Mouse (Mus musculus): ENCODE measurements around the gene Tox2. TPM values are rescaled to one million over a fixed set of nuclear protein-coding genes. Genes with fewer than 3 reads are reported as not detected.

The Tox2 gene
- polyA plus RNA-seq, 1 experiment from 2014 or later, result 0.36 TPM

DNA sequence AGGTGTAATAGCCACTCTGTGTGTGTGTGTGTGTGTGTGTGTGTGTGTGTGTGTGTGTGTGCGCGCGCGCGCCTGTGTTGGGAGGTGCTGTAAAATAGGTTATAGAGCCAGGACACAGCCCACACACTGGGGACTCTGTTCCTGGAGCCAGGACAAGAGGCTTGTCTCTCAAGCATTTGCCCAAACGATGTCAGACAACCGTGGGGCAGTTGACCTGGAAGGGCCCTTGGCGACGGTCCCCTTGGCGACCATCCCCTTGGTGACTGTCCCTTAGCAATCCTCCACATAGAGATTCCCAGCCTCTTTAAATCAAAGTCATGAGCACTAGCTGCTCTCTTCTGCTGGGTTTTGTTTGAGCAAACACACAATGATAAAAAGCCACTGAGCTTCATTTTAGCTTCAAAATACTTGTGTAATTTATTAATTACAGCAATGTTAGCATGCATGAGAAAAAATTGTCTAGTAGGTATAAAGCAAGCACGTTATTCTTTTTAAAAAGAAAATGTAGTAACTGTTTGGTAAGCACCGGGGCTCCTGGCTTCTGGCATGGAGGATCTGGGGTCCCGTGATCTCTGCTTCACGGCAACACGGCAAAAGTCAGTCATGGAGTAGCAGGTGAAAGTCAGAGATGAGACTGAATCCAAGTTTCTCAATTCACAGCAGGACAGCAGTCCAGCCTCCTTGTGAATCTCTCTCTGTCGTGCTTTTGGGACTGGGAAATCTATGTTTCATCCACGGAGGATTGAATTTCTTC, 3.0 kb downstream of the Tox2 start:
- H3K4me1 ChIP-seq (replicated peaks), result peaks cover 21% of the 10 kb centered on the region
- H3K4me2 ChIP-seq, result no peak overlapping the region
- H3K4me3 ChIP-seq (replicated peaks), result no peak overlapping the region
- H3K27ac ChIP-seq, result no peak overlapping the region
- no peak for ATAC-seq (ENCODE audit: low read depth)
- peaks cover 61% of the 10 kb centered on the region for H3K27me3 ChIP-seq
- 56% methylated on average over 17 of the region's 17 CpGs for WGBS (ENCODE audit: insufficient replicate concordance)
- no peaks in the 10 kb centered on the region for H3K36me3 ChIP-seq
- H3K9me3 ChIP-seq (replicated peaks), result no peaks in the 10 kb centered on the region
- no peak for DNase-seq
- no peak overlapping the region for H3K9ac ChIP-seq

DNA sequence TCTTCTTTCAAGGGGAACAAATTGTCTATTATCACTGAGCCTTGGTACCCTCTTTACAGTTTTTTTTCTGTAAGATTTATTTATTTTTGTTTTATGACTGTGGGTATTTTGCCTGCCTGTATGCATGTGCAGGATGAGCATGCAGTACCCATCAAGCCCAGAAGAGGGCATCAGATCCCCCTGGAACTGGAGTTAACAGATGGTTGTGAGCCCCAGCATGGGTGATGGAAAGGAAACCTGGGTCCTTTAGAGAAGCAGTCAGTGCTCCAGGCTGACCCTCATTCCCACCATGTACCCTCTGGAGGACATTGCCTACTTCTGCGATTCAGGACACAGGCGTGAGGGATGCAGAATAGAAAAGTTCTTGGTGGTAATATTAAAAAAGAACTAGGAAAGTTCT, 4.4 kb downstream of the Tox2 start:
- Histone ChIP-seq H3K4me1 (replicated peaks) (peaks cover 21% of the 10 kb centered on the region), H3K9me3 (replicated peaks) (no peaks in the 10 kb centered on the region), H3K27ac (no peak overlapping the region), H3K4me3 (replicated peaks) (no peak overlapping the region), H3K4me2 (no peak overlapping the region), H3K9ac (no peak overlapping the region), H3K27me3 (peaks cover 58% of the 10 kb centered on the region), H3K36me3 (no peaks in the 10 kb centered on the region)
- ATAC-seq (ENCODE audit: low read depth) (no peak), DNase-seq (no peak)
- WGBS (ENCODE audit: insufficient replicate concordance), result 93% methylated on average over 2 of the region's 2 CpGs

DNA sequence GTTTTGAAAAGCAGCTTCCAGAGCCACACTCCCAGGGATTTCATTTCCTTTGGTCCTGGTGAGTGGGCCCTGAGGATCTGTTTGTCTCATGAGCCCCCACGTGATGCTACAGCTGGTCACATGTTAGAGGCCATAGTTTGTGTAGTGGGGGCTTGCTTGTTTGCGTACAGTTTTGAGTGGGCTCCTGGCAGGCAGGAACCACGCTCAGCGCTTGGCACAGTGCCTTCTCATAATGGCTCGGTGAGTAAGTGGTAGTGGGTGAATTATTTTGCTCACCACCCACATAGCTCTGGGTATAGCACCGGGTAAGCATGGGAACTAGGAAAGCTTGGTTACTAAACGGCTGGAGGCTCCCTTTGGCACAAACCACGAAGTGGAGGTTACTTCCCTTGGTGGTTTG, 6.2 kb downstream of the Tox2 start:
- Histone ChIP-seq H3K4me2 (no peak overlapping the region), H3K4me1 (replicated peaks) (peaks cover 4% of the 10 kb centered on the region), H3K27ac (no peak overlapping the region), H3K9ac (no peak overlapping the region), H3K9me3 (replicated peaks) (no peaks in the 10 kb centered on the region), H3K27me3 (peaks cover 41% of the 10 kb centered on the region), H3K36me3 (no peaks in the 10 kb centered on the region), H3K4me3 (replicated peaks) (no peak overlapping the region)
- 55% methylated on average over 8 of the region's 8 CpGs for WGBS (ENCODE audit: insufficient replicate concordance)
- ATAC-seq (ENCODE audit: low read depth) (no peak), DNase-seq (no peak)

DNA sequence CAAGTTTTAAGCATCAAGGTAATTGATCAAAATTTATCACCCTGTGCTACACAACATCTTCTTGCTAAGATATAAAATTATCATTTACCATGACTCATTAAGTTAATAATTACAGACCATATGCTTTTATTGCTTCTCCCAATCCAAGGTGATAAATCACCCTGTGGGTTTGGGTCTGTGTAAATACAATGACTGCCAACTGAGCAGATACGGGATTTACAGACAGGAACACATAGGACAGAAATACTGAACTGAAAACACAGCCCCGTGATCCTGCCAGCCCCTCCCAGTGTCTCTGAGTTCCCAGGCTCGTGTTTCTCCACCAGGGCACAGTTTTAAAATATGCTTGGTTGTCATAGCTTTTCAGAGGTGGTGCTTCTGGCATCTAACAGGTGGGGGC, 10.2 kb downstream of the Tox2 start:
- DNase-seq (no peak), ATAC-seq (ENCODE audit: low read depth) (no peak)
- Histone ChIP-seq H3K9ac (no peak overlapping the region), H3K4me3 (replicated peaks) (no peak overlapping the region), H3K27ac (no peak overlapping the region), H3K4me1 (replicated peaks) (no peaks in the 10 kb centered on the region), H3K27me3 (0 out of 2 replicates have a peak, but pooled peaks cover 13% of the 10 kb centered on the region), H3K4me2 (no peak overlapping the region), H3K36me3 (no peaks in the 10 kb centered on the region), H3K9me3 (replicated peaks) (no peaks in the 10 kb centered on the region)
- 20% methylated on average over 3 of the region's 3 CpGs for WGBS (ENCODE audit: insufficient replicate concordance)

DNA sequence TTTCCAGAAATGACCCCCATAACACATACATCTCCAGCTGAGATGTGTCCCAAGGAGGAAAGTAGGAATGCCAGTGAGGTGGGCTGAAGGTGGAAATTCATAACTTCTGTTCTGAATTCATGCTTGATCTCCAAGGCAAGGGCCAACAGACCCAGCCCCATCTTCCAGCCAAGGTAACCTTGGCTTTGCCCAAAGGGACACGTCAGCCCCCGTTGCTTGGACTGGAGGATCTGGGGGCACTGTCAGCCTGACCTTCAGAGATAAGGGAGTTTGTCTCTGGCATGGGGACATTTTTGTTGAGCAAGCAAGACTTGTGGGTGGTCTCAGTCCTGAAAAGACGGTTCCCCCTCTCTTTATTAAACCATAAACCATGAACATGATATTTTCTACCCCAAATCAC, 15.2 kb downstream of the Tox2 start:
- no peak for DNase-seq
- Histone ChIP-seq H3K4me2 (no peak overlapping the region), H3K27ac (no peak overlapping the region), H3K9ac (no peak overlapping the region), H3K36me3 (no peaks in the 10 kb centered on the region), H3K4me3 (replicated peaks) (no peak overlapping the region), H3K9me3 (replicated peaks) (no peaks in the 10 kb centered on the region), H3K27me3 (no peaks in the 10 kb centered on the region), H3K4me1 (replicated peaks) (no peaks in the 10 kb centered on the region)
- ATAC-seq (ENCODE audit: low read depth), result no peak
- WGBS (ENCODE audit: insufficient replicate concordance), result 10% methylated on average over 3 of the region's 3 CpGs

DNA sequence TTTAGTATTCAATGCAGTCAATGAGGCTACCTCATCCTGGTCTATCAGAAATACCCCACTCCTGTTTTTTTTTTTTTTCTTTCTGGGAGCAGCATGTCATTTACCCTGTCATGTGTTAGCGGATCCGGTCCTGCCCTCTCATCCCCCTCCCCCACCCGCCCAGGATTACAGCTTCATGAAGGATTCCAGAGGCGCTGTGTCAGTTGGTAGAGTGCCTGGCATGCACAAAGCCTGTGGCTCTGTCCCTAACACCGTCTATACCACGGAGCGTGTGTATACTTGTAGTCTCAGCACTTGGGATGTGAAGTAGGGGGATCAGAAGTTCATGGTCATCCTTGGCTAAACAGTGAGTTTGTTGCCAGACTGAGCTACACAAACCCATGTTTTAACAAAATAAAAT, 15.6 kb downstream of the Tox2 start:
- H3K4me2 ChIP-seq, result no peak overlapping the region
- H3K27me3 ChIP-seq, result no peaks in the 10 kb centered on the region
- H3K9me3 ChIP-seq (replicated peaks), result no peaks in the 10 kb centered on the region
- 62% methylated on average over 7 of the region's 7 CpGs for WGBS (ENCODE audit: insufficient replicate concordance)
- H3K27ac ChIP-seq, result no peak overlapping the region
- H3K4me1 ChIP-seq (replicated peaks), result no peaks in the 10 kb centered on the region
- no peak overlapping the region for H3K9ac ChIP-seq
- no peak overlapping the region for H3K4me3 ChIP-seq (replicated peaks)
- DNase-seq, result no peak
- no peaks in the 10 kb centered on the region for H3K36me3 ChIP-seq
- ATAC-seq (ENCODE audit: low read depth), result no peak

DNA sequence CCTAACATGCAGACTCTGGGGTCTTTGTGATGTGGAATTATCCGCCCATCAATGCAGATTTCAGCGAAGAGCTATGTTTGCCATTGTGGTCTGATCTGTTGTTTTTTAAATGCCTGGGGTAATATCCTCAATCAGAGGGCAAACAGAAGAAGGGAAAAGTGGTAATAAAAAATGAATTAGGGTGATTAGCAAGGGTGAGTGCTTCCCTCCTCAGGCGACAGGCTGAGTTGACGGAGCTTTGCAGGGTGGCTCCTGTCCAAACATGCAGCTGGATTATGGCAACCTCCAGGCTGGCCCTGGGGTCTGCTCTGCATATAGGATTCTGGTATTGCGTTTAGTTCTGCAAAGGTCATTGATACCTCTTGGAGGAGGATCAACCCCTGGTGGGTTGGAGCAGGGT, 16.5 kb downstream of the Tox2 start:
- DNase-seq, result no peak
- no peak for ATAC-seq (ENCODE audit: low read depth)
- Histone ChIP-seq H3K9ac (no peak overlapping the region), H3K4me3 (replicated peaks) (no peak overlapping the region), H3K36me3 (no peaks in the 10 kb centered on the region), H3K9me3 (replicated peaks) (no peaks in the 10 kb centered on the region), H3K4me2 (no peak overlapping the region), H3K4me1 (replicated peaks) (no peaks in the 10 kb centered on the region), H3K27ac (no peak overlapping the region), H3K27me3 (no peaks in the 10 kb centered on the region)
- 71% methylated on average over 5 of the region's 5 CpGs for WGBS (ENCODE audit: insufficient replicate concordance)

DNA sequence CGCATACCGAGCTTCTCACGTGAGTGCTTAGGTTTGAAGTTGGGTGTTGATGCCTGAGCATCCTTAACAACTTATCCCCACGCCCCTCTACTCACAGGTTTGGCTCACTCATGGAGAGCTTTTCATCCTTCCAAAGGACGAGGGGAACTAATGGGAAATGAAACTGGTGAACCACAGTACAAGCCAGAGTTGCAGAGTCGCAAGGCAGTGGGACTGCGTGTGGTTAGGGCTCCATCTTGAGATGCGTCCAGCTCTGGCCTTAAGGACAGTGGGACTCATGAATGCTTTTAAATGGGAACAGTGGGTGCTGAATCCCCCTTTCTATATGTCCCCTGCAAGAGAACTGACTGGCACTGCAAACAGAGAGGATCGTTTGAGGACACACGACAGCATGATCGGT, 17.8 kb downstream of the Tox2 start:
- Histone ChIP-seq H3K36me3 (no peaks in the 10 kb centered on the region), H3K27me3 (peaks cover 7% of the 10 kb centered on the region; the same call in 1 of the 2 replicates), H3K9ac (no peak overlapping the region), H3K4me2 (no peak overlapping the region), H3K4me1 (replicated peaks) (no peaks in the 10 kb centered on the region), H3K27ac (no peak overlapping the region), H3K4me3 (replicated peaks) (no peak overlapping the region), H3K9me3 (replicated peaks) (no peaks in the 10 kb centered on the region)
- no peak for DNase-seq
- no peak for ATAC-seq (ENCODE audit: low read depth)
- 75% methylated on average over 11 of the region's 11 CpGs for WGBS (ENCODE audit: insufficient replicate concordance)

DNA sequence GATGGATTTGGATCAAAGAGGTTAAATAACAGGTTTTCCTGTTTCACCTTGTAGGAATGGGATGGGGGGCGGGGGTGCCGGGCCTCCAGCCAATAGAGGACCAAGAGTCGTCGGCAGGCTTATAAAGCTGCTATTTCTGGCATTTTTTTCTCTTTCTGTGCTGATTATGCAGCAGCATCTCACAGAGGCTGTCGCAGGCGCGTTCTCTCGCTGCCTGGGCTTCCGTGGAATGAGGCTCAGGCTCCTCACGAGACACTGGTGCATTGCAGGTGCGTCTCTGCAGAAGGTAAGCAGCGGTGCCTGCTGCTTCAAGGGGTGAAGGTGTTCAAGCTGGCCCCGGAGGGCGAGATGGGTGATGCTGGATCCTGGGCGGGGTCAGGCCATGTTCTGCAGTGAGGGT, 22.4 kb downstream of the Tox2 start:
- H3K9ac ChIP-seq, result no peak overlapping the region
- H3K4me2 ChIP-seq, result no peak overlapping the region
- DNase-seq (no peak), ATAC-seq (ENCODE audit: low read depth) (no peak)
- H3K4me1 ChIP-seq (replicated peaks), result peaks cover 12% of the 10 kb centered on the region
- no peak overlapping the region for H3K4me3 ChIP-seq (replicated peaks)
- no peaks in the 10 kb centered on the region for H3K36me3 ChIP-seq
- WGBS (ENCODE audit: insufficient replicate concordance), result 68% methylated on average over 15 of the region's 15 CpGs
- no peaks in the 10 kb centered on the region for H3K9me3 ChIP-seq (replicated peaks)
- H3K27ac ChIP-seq, result no peak overlapping the region
- peaks cover 12% of the 10 kb centered on the region; the same call in 1 of the 2 replicates for H3K27me3 ChIP-seq

DNA sequence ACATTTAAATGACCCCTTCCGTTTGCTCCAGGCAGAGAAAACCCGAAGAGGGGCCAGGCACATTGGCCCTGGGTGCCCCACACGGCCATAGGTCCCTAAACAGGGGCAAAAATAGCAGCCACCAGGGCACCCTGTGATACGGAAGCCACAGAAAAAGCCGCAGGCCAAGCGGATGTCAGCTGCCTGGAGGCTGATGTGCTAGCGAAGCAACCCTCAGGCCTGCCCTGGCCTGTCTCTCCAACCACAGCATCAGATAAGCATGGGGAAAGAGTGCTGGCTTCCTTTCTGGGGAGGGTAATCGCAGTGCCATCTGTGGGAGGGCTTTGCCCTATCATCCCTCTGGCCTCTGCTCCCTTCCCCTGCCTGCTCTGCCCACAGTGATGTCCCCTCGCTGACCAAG, 26.1 kb downstream of the Tox2 start:
- peaks cover 38% of the 10 kb centered on the region for H3K27me3 ChIP-seq
- no peaks in the 10 kb centered on the region for H3K9me3 ChIP-seq (replicated peaks)
- peak; percentile 74 for ATAC-seq (ENCODE audit: low read depth)
- peak; percentile 34 for DNase-seq
- no peak overlapping the region for H3K4me2 ChIP-seq
- H3K4me3 ChIP-seq (replicated peaks), result no peak overlapping the region
- no peaks in the 10 kb centered on the region for H3K36me3 ChIP-seq
- peaks cover 19% of the 10 kb centered on the region for H3K4me1 ChIP-seq (replicated peaks)
- no peak overlapping the region for H3K9ac ChIP-seq
- WGBS (ENCODE audit: insufficient replicate concordance), result 12% methylated on average over 9 of the region's 9 CpGs
- H3K27ac ChIP-seq, result no peak overlapping the region

DNA sequence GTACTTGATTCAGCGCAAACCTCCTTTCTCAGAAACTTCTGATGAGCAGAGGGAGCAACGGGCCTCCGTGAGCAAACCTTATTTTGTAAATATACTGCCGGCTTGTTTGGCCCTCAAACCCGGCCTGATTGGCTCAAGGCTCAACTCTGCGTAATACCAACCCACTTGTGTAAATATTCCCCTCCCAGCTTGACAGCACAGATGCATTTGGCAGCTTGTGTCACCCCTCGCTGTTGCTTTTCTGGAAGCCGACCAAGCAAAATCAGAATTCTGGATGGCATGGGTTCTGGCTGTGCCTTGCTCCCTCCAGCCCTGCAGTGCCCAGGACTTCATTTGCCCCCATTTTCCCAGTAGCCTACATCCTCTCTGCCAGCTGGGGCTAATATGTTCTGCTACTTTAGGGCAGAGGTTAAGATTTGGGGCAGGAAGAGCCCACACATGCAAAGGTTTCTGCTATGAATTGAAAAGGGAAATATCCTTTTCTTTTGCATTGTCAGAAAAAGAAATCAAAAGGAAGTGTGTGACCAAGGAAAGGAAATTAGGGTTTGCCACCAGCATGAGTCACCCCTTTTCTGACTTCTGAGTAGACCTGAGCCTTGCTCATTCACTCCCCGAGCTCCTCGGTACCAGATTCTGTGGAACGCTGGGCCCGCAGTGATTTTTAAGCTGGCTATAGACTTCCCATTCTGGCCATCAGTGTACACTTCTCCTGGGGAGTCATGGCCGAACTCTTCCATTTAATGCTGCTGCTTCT, 29.0 kb downstream of the Tox2 start:
- H3K9ac ChIP-seq, result no peak overlapping the region
- no peaks in the 10 kb centered on the region for H3K9me3 ChIP-seq (replicated peaks)
- no peak for ATAC-seq (ENCODE audit: low read depth)
- H3K27me3 ChIP-seq, result peaks cover 48% of the 10 kb centered on the region
- no peak overlapping the region for H3K4me3 ChIP-seq (replicated peaks)
- WGBS (ENCODE audit: insufficient replicate concordance), result 48% methylated on average over 13 of the region's 13 CpGs
- no peak for DNase-seq
- H3K4me1 ChIP-seq (replicated peaks), result peaks cover 23% of the 10 kb centered on the region
- H3K4me2 ChIP-seq, result no peak overlapping the region
- no peaks in the 10 kb centered on the region for H3K36me3 ChIP-seq
- no peak overlapping the region for H3K27ac ChIP-seq

DNA sequence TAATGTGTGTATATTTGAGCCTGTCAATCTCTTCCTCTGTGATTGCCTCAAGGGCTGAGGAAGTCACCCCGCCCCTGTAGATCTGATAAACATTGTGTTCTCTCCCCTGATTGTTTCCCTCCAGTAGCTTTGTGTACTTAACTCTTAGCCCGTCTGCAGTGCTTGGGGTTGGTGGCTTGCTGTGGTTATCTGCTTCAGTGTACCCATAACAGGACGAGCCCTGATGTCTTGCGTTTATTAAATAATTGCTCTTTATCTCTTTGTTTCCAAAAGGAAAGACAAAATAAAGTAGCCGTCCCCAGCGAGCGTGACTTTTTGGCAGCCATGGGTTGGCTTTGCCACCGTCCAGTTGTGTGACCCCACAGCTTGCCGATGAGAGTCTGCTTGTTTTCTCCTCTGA, 30.7 kb downstream of the Tox2 start:
- no peak for DNase-seq
- no peak overlapping the region for H3K27ac ChIP-seq
- H3K4me1 ChIP-seq (replicated peaks), result peaks cover 18% of the 10 kb centered on the region
- no peak overlapping the region for H3K4me2 ChIP-seq
- H3K27me3 ChIP-seq, result peaks cover 44% of the 10 kb centered on the region
- WGBS (ENCODE audit: insufficient replicate concordance), result 46% methylated on average over 9 of the region's 9 CpGs
- ATAC-seq (ENCODE audit: low read depth), result no peak
- no peak overlapping the region for H3K4me3 ChIP-seq (replicated peaks)
- no peaks in the 10 kb centered on the region for H3K36me3 ChIP-seq
- H3K9ac ChIP-seq, result no peak overlapping the region
- H3K9me3 ChIP-seq (replicated peaks), result no peaks in the 10 kb centered on the region

Data from liver, embryonic 13.5 days (tissue).